Mouse (Mus musculus): ENCODE measurements at regions not wholly inside any gene's neighbourhood (a gene's known extent, or its start where the extent isn't known, plus 50 kb on each side); places are given as distances from the start of the nearest gene placed in this dataset.
A peak's percentile ranks its signal among the peaks of the same experiment; 100 is the strongest.

DNA sequence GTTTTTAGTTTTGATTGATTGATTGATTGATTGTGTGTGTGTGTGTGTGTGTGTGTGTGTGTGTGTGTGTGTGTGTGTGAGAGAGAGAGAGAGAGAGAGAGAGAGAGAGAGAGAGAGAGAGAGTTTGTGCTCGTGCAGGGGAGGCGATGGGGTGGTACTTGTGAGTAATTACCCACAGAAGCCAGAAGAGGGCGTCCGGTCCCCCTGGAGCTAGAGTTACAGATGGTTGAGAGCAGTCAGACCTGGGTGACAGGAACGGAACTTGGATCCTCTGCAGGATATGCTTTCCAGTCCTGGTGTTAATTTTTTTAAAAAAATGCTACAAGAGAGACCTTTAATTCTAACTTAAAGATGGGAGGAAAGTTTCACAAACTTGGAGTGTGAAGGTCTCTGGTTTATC lies 151.7 kb downstream of the CK137956 start:
- no peak overlapping the region for H3K4me3 ChIP-seq (ENCODE audit: low read depth, low read length)
- no peak overlapping the region for H3K9ac ChIP-seq (ENCODE audit: low read depth, low read length)
- 72% methylated on average over 5 of the region's 5 CpGs for WGBS
- H3K4me1 ChIP-seq (replicated peaks; ENCODE audit: control insufficient read depth, insufficient read depth, low read length) = no peaks in the 10 kb centered on the region
- no peaks in the 10 kb centered on the region for H3K9me3 ChIP-seq (ENCODE audit: control insufficient read depth)
- H3K36me3 ChIP-seq (ENCODE audit: control insufficient read depth, insufficient read depth) = no peaks in the 10 kb centered on the region
- no peak overlapping the region for H3K4me2 ChIP-seq (replicated peaks; ENCODE audit: low read depth)
- ATAC-seq = no peak
- TF ChIP-seq CTCF (IDR thresholded peaks at IDR 0.05; ENCODE audit: low read depth) = no peak
- no peak overlapping the region for H3K27ac ChIP-seq (ENCODE audit: low read depth, low read length)
- H3K27me3 ChIP-seq (replicated peaks; ENCODE audit: control insufficient read depth, insufficient read depth, low read length) = no peaks in the 10 kb centered on the region

DNA sequence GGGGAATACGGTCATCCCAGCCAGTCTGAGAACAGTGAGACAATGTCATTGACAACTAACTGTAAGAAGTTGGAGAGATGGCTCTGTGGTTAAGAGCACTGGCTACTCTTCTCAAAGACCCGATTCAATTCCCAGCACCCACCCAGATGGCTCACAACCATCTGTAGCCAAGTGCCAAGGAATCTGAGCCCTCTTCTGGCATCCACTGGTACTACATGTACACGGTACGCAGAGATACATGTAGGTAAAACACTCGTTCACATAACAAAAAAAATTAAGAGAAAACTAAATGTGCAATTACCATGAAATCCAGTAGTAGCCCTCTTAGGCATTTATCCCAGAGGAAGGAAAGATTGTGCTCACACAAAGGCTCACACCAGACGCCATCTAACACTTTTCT lies 156.1 kb downstream of the CK137956 start:
- H3K9ac ChIP-seq (ENCODE audit: low read depth, low read length) = no peak overlapping the region
- no peak overlapping the region for H3K4me3 ChIP-seq (ENCODE audit: low read depth, low read length)
- H3K4me2 ChIP-seq (replicated peaks; ENCODE audit: low read depth) = no peak overlapping the region
- H3K36me3 ChIP-seq (ENCODE audit: control insufficient read depth, insufficient read depth) = no peaks in the 10 kb centered on the region
- no peaks in the 10 kb centered on the region for H3K4me1 ChIP-seq (replicated peaks; ENCODE audit: control insufficient read depth, insufficient read depth, low read length)
- no peak overlapping the region for H3K27ac ChIP-seq (ENCODE audit: low read depth, low read length)
- no peaks in the 10 kb centered on the region for H3K27me3 ChIP-seq (replicated peaks; ENCODE audit: control insufficient read depth, insufficient read depth, low read length)
- TF ChIP-seq CTCF (IDR thresholded peaks at IDR 0.05; ENCODE audit: low read depth) = no peak
- H3K9me3 ChIP-seq (ENCODE audit: control insufficient read depth) = no peaks in the 10 kb centered on the region
- 89% methylated on average over 6 of the region's 6 CpGs for WGBS
- no peak for ATAC-seq

DNA sequence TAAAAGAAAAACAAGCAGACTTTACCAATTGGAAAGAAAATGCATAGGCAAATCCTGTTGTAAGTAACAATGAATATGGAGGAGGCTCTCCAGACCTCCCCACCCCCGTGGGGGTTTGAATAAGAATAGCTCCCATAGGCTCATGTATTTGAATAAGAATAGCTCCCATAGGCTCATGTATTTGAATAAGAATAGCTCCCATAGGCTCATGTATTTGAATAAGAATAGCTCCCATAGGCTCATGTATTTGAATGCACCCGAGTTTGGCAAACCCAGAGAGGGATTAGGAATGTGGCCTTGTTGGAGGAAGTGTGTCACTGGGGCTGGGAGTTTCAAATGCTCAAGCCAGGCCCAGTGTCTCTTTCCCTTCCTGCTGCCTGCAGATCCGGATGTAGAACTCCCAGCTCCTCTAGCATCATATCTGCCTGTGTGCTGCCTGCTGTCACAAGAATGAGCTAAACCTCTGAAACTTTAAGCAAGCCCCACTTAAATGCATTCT lies 158.7 kb downstream of the CK137956 start:
- no peaks in the 10 kb centered on the region for H3K27me3 ChIP-seq (replicated peaks; ENCODE audit: control insufficient read depth, insufficient read depth, low read length)
- H3K36me3 ChIP-seq (ENCODE audit: control insufficient read depth, insufficient read depth) = no peaks in the 10 kb centered on the region
- no peak overlapping the region for H3K9ac ChIP-seq (ENCODE audit: low read depth, low read length)
- no peak for TF ChIP-seq CTCF (IDR thresholded peaks at IDR 0.05; ENCODE audit: low read depth)
- H3K4me3 ChIP-seq (ENCODE audit: low read depth, low read length) = no peak overlapping the region
- H3K4me2 ChIP-seq (replicated peaks; ENCODE audit: low read depth) = no peak overlapping the region
- no peaks in the 10 kb centered on the region for H3K9me3 ChIP-seq (ENCODE audit: control insufficient read depth)
- WGBS = 82% methylated on average over 3 of the region's 3 CpGs
- no peaks in the 10 kb centered on the region for H3K4me1 ChIP-seq (replicated peaks; ENCODE audit: control insufficient read depth, insufficient read depth, low read length)
- no peak for ATAC-seq
- no peak overlapping the region for H3K27ac ChIP-seq (ENCODE audit: low read depth, low read length)

DNA sequence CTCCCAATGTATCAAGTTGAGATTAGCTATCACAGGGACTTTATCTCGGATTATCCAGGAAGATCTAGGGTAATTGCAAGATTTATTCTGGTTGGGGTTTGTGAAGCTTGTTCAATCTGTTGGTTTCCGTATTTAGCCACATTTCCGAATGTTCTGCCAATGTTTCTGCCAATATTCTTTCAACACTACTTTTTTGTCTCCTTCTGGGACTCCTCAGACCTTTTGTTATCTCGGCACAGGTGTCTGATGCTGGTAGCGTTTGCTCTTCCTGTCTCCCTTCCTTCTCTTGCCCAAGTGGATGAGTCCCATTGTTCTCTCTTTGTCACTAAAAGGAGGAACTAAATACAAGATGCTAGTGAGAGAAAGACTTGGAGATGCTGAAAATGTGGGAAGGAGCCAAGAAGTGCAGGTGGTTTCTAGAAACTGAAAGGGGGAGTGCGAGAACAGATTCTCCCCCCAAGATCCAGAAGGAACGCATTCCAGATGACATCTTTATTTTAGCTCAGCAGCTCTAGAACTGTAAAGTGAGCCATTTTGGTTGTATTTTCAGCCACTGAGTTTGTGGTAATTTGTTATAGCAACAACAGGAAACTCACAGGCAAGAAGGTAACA lies 159.7 kb downstream of the CK137956 start:
- no peak for ATAC-seq
- H3K36me3 ChIP-seq (ENCODE audit: control insufficient read depth, insufficient read depth) = no peaks in the 10 kb centered on the region
- H3K9me3 ChIP-seq (ENCODE audit: control insufficient read depth) = no peaks in the 10 kb centered on the region
- 82% methylated on average over 7 of the region's 7 CpGs for WGBS
- no peak overlapping the region for H3K4me2 ChIP-seq (replicated peaks; ENCODE audit: low read depth)
- H3K27ac ChIP-seq (ENCODE audit: low read depth, low read length) = no peak overlapping the region
- no peaks in the 10 kb centered on the region for H3K4me1 ChIP-seq (replicated peaks; ENCODE audit: control insufficient read depth, insufficient read depth, low read length)
- no peak overlapping the region for H3K9ac ChIP-seq (ENCODE audit: low read depth, low read length)
- H3K4me3 ChIP-seq (ENCODE audit: low read depth, low read length) = no peak overlapping the region
- no peak for TF ChIP-seq CTCF (IDR thresholded peaks at IDR 0.05; ENCODE audit: low read depth)
- H3K27me3 ChIP-seq (replicated peaks; ENCODE audit: control insufficient read depth, insufficient read depth, low read length) = no peaks in the 10 kb centered on the region

DNA sequence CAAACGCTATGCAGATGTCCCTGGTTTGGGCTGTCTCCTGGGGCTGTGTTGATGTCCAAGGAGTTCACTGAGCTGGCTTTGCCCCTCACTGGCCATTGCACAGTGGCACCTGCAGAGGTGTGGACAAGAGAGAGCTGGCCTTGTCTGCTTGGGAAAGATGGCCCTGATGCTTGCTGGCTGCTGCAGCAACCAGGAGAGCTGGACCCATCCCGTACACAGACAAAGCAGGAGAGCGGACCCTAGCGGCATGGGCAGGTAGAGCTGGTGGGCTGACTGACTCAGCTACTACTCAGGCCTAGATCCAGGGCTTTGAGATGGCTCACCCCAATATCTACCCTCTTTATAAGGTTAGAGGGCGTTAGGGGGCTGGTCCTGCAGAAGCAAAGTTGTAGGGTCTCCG lies 161.7 kb downstream of the CK137956 start:
- Histone ChIP-seq H3K9ac (ENCODE audit: low read depth, low read length) (no peak overlapping the region), H3K36me3 (ENCODE audit: control insufficient read depth, insufficient read depth) (no peaks in the 10 kb centered on the region), H3K9me3 (ENCODE audit: control insufficient read depth) (no peaks in the 10 kb centered on the region), H3K27me3 (replicated peaks; ENCODE audit: control insufficient read depth, insufficient read depth, low read length) (no peaks in the 10 kb centered on the region), H3K4me3 (ENCODE audit: low read depth, low read length) (no peak overlapping the region), H3K27ac (ENCODE audit: low read depth, low read length) (no peak overlapping the region), H3K4me2 (replicated peaks; ENCODE audit: low read depth) (no peak overlapping the region), H3K4me1 (replicated peaks; ENCODE audit: control insufficient read depth, insufficient read depth, low read length) (no peaks in the 10 kb centered on the region)
- no peak for ATAC-seq
- 62% methylated on average over 6 of the region's 6 CpGs for WGBS
- 0 out of 2 replicates have a peak, but pooled peaks have one; percentile 4 for TF ChIP-seq CTCF (IDR thresholded peaks at IDR 0.05; ENCODE audit: low read depth)

DNA sequence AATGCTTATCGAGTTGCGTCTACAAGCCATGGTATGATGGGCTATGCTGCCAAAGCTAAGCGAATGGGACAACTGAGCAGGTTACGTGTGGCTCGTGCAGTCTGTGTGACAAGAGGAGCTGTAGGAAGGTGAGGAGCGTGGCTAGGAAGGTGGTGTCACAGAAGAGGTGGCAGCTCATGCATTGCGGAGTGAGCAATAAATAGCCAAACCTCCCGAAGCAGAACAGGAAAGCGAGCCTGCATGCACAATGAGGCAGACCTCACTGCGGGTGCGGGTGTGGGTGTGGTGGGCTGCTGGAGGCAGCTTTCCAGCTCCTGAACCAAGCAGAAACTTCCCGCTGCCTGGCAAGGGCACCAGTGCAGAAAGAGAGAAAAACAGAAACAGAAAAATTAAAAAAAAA lies 181.5 kb downstream of the CK137956 start:
- Histone ChIP-seq H3K4me3 (ENCODE audit: low read depth, low read length) (no peak overlapping the region), H3K4me1 (replicated peaks; ENCODE audit: control insufficient read depth, insufficient read depth, low read length) (no peaks in the 10 kb centered on the region), H3K36me3 (ENCODE audit: control insufficient read depth, insufficient read depth) (no peaks in the 10 kb centered on the region), H3K9ac (ENCODE audit: low read depth, low read length) (no peak overlapping the region), H3K9me3 (ENCODE audit: control insufficient read depth) (no peaks in the 10 kb centered on the region), H3K27ac (ENCODE audit: low read depth, low read length) (no peak overlapping the region), H3K27me3 (replicated peaks; ENCODE audit: control insufficient read depth, insufficient read depth, low read length) (no peaks in the 10 kb centered on the region), H3K4me2 (replicated peaks; ENCODE audit: low read depth) (no peak overlapping the region)
- 80% methylated on average over 12 of the region's 12 CpGs for WGBS
- no peak for ATAC-seq
- TF ChIP-seq CTCF (IDR thresholded peaks at IDR 0.05; ENCODE audit: low read depth) = no peak

DNA sequence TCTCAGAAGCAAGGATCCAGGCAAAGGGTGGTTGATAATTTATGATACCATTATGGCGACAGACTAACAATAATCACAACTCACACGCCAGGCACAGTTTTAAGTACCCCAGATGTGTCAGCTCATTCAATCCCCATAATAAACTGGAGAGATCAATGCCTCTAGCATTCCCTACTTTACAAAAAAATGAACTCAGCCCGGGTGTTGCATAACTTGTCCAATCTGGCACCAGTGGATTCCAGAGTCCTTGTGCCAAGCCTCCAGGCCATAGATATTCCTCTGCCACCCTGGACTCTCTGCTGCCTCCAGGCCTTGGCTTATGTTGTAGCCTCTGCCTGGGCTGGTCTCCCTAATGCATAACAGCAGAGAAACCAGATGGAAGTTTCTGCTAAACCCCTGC lies 185.0 kb downstream of the CK137956 start:
- Histone ChIP-seq H3K4me3 (ENCODE audit: low read depth, low read length) (no peak overlapping the region), H3K4me2 (replicated peaks; ENCODE audit: low read depth) (no peak overlapping the region), H3K27me3 (replicated peaks; ENCODE audit: control insufficient read depth, insufficient read depth, low read length) (no peaks in the 10 kb centered on the region), H3K9me3 (ENCODE audit: control insufficient read depth) (no peaks in the 10 kb centered on the region), H3K27ac (ENCODE audit: low read depth, low read length) (no peak overlapping the region), H3K36me3 (ENCODE audit: control insufficient read depth, insufficient read depth) (no peaks in the 10 kb centered on the region), H3K4me1 (replicated peaks; ENCODE audit: control insufficient read depth, insufficient read depth, low read length) (no peaks in the 10 kb centered on the region), H3K9ac (ENCODE audit: low read depth, low read length) (no peak overlapping the region)
- WGBS = 63% methylated on average over 3 of the region's 3 CpGs
- TF ChIP-seq CTCF (IDR thresholded peaks at IDR 0.05; ENCODE audit: low read depth) = no peak
- ATAC-seq = no peak
